ENCODE assay signal across 18 mouse cellular contexts in genomic region chr8:45903659-45904058, GRCm38 (mm10). TPM values are rescaled to one million over a fixed set of nuclear protein-coding genes. Genes with fewer than 3 reads are reported as not detected.
DNase-seq lines count a peak whose midpoint lies in the region; ATAC-seq lines count a peak whose summit lies in the region.
"Had no signal": no experiment of that assay in that cellular context is flagged by ENCODE, and none has a peak within 500 bp of the region (broad histone marks: within the 10 kb centered on the region; RNA-seq: fewer than 3 reads in every experiment).

No protein-coding gene starts in this region.

- whole genome bisulfite sequencing in heart, embryonic 14.5 days, result 0% methylated on average over 3 of the region's 3 CpGs
- WGBS in midbrain, embryonic 14.5 days, result 42% methylated on average over 3 of the region's 3 CpGs

- no peaks in the 10 kb centered on the region for H3K9me3 ChIP-seq in heart, embryonic 14.5 days (ENCODE audit: control insufficient read depth, low read length)
- no peaks in the 10 kb centered on the region for H3K9me3 ChIP-seq in midbrain, embryonic 14.5 days (ENCODE audit: control insufficient read depth, low read length)
- H3K9me3 ChIP-seq: stomach, embryonic 15.5 days had no signal

- no peak overlapping the region for H3K9ac ChIP-seq in heart, embryonic 14.5 days (ENCODE audit: low read length)
- H3K9ac ChIP-seq in midbrain, embryonic 14.5 days (replicated peaks; ENCODE audit: low read length), result no peak overlapping the region
- H3K9ac ChIP-seq: hindbrain, embryonic 14.5 days; stomach, embryonic 15.5 days had no signal

- H3K4me1 ChIP-seq in heart, embryonic 14.5 days (ENCODE audit: control insufficient read depth in 2 of 2, insufficient read depth in 2 of 2, low read length in 2 of 2), result peaks cover 15 to 35% of the 10 kb centered on the region in 2 experiments
- no peaks in the 10 kb centered on the region for H3K4me1 ChIP-seq in midbrain, embryonic 14.5 days (ENCODE audit: control insufficient read depth, insufficient read depth, low read length)
- H3K4me1 ChIP-seq: stomach, embryonic 15.5 days had no signal

- no peaks in the 10 kb centered on the region for H3K27me3 ChIP-seq in heart, embryonic 14.5 days (ENCODE audit: control insufficient read depth, insufficient read depth, low read length)
- H3K27me3 ChIP-seq in midbrain, embryonic 14.5 days (ENCODE audit: control insufficient read depth, insufficient read depth, low read length), result no peaks in the 10 kb centered on the region
- H3K27me3 ChIP-seq: stomach, embryonic 15.5 days had no signal

- H3K4me2 ChIP-seq in heart, embryonic 14.5 days (ENCODE audit: low read length), result peak overlapping the region; percentile 8; the same call in 1 of the 2 replicates
- H3K4me2 ChIP-seq in midbrain, embryonic 14.5 days (ENCODE audit: low read length), result no peak overlapping the region
- H3K4me2 ChIP-seq: hindbrain, embryonic 14.5 days; stomach, embryonic 15.5 days had no signal

- no peak overlapping the region for H3K4me3 ChIP-seq in heart, embryonic 14.5 days (ENCODE audit: control insufficient read depth in 1 of 2, insufficient read depth in 1 of 2, low read depth in 1 of 2, low read length in 2 of 2)
- no peak overlapping the region for H3K4me3 ChIP-seq in midbrain, embryonic 14.5 days (replicated peaks; ENCODE audit: low read depth, low read length)
- H3K4me3 ChIP-seq: stomach, embryonic 15.5 days had no signal

- ATAC-seq in cerebellum, adult (ENCODE audit: insufficient number of reproducible peaks, low FRiP score, low TSS enrichment), result no peak
- peak; percentile 54; the same call in 1 of the 2 replicates for ATAC-seq in heart, embryonic 14.5 days (ENCODE audit: insufficient number of reproducible peaks, insufficient read depth, low FRiP score, low read depth)
- no peak for ATAC-seq in midbrain, embryonic 14.5 days (ENCODE audit: low FRiP score, low TSS enrichment)
- ATAC-seq: activated CD4-positive, CD25-positive, alpha-beta regulatory T cell, adult 4 months had no signal

- DNase-seq in cerebellum, postnatal 10 days, result peak; percentile 63 to 70
- peak; percentile 29 for DNase-seq in urinary bladder, postnatal 14 days (ENCODE audit: low spot score)
- DNase-seq in urinary bladder, postnatal 10 days (ENCODE audit: low spot score), result no peak
- DNase-seq in lung, postnatal 4 days, result peak; percentile 16 to 44
- DNase-seq in c-Kit-positive CD71-positive TER-119-positive erythroid progenitor cells, embryonic 14.5 days (ENCODE audit: low spot score), result no peak
- DNase-seq in midbrain, embryonic 14.5 days, result no peak
- DNase-seq: B cell, adult 2 months; cerebellum, adult 11 months; kidney, adult 11 months; kidney, postnatal 36 days; right cerebral cortex, postnatal 4 days; thymus, postnatal 25 days had no signal

- H3K27ac ChIP-seq in heart, embryonic 14.5 days (replicated peaks in 1 of 2; ENCODE audit: control insufficient read depth in 1 of 2, insufficient read depth in 1 of 2, low read depth in 2 of 2, low read length in 2 of 2), result peak overlapping the region; percentile 61 to 66; a peak in 3 of 4 replicates
- H3K27ac ChIP-seq in midbrain, embryonic 14.5 days (replicated peaks; ENCODE audit: low read depth, low read length), result no peak overlapping the region
- H3K27ac ChIP-seq: hindbrain, embryonic 14.5 days; stomach, embryonic 15.5 days had no signal

- H3K36me3 ChIP-seq in heart, embryonic 14.5 days (ENCODE audit: control insufficient read depth, insufficient read depth, low read length), result peaks cover 55% of the 10 kb centered on the region
- H3K36me3 ChIP-seq in midbrain, embryonic 14.5 days (ENCODE audit: control insufficient read depth, insufficient read depth, low read length), result no peaks in the 10 kb centered on the region
- H3K36me3 ChIP-seq: stomach, embryonic 15.5 days had no signal

RNA-seq across cellular contexts. Expression of gene Pdlim3, which starts 18.4 kb away (rescaled TPM):
- polyA plus RNA-seq in heart, embryonic 14.5 days (2014; fragmentation: Nextera tagmentation; extraction: Ambion mirVana), result 188 and 196 TPM in 2 replicates
- polyA plus RNA-seq in midbrain, embryonic 14.5 days (2014; fragmentation: Nextera tagmentation; extraction: Ambion mirVana), result 30.5 and 30.7 TPM in 2 replicates
- polyA plus RNA-seq: activated CD4-positive, CD25-positive, alpha-beta regulatory T cell, adult 4 months had no signal

RNA-seq across cellular contexts. Expression of gene Ccdc110, which starts 30.8 kb away (rescaled TPM):
- polyA plus RNA-seq in heart, embryonic 14.5 days (2014; fragmentation: Nextera tagmentation; extraction: Ambion mirVana), result not detected in 2 replicates
- 0.26 and 0.29 TPM in 2 replicates for polyA plus RNA-seq in midbrain, embryonic 14.5 days (2014; fragmentation: Nextera tagmentation; extraction: Ambion mirVana)
- polyA plus RNA-seq: activated CD4-positive, CD25-positive, alpha-beta regulatory T cell, adult 4 months; hindbrain, embryonic 14.5 days; liver, adult 2 months; stomach, embryonic 15.5 days had no signal

Comparison
In these comparisons a context has a peak if more than half of its experiments do, and no peak if none do; other contexts are left out.
1. DNase-seq: peak in cerebellum, postnatal 10 days (2 of 2), urinary bladder, postnatal 14 days (single experiment) and lung, postnatal 4 days (2 of 2); none in urinary bladder, postnatal 10 days (single experiment), c-Kit-positive CD71-positive TER-119-positive erythroid progenitor cells, embryonic 14.5 days (single experiment) and midbrain, embryonic 14.5 days (single experiment).